Mouse (Mus musculus) heart, adult 2 months (tissue): Measurements from ENCODE around the gene Lrrc59.

Experiments
- CTCF ChIP-seq: fragments of 200-600 bp; IDR thresholded peaks from 2 replicates; pipeline ENCODE4 v1.8.1; 2022; ENCODE audit warnings: antibody characterized with exemption, mild to moderate bottlenecking, moderate library complexity
- POLR2A ChIP-seq: fragments of 200-500 bp; IDR thresholded peaks from 2 replicates; pipeline ENCODE4 v1.6.1; 2011; ENCODE audit warnings: mild to moderate bottlenecking, low read depth, low read length, control low read depth; ENCODE audit not compliant: insufficient read depth

DNA sequence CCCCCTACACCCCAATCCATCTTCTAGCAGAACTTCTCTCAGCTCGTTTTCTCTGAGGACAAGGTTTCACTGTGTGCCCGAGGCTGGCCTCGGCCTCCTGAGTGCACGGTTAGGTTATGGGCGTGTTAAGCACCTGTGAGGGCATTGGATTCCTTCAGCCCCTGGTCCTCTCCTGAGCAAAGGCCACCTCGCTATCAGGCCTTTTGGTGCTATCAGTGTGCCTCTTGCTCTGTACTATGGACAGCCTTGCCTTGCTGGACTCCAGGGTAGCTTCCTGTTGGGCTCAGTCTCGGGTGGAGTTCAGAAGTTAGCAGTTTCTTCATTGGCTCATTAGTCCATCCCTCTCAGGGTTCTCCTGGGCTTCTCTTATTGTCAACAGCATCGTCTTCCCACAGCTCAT is 3.4 kb downstream of the Lrrc59 start:
- TF ChIP-seq CTCF (no peak), POLR2A (no peak)
